Mouse (Mus musculus) heart, embryonic 15.5 days (tissue): Measurements from ENCODE around the gene Gm10408. TPM values are rescaled to one million over a fixed set of nuclear protein-coding genes. Genes with fewer than 3 reads are reported as not detected.
"Not testable (repeated sequence)": the region's sequence is repeated elsewhere in the genome, so short reads cannot be mapped to it uniquely, and the experiment has no call there.

Source experiments
- ATAC-seq: fragments of 200-750 bp; cut with Nextera tagmentation; replicated peaks from 2 replicates; pipeline ENCODE4 v1.8.0; 2017; ENCODE audit warnings: low read depth, moderate TSS enrichment; ENCODE audit not compliant: insufficient number of reproducible peaks, insufficient read depth, low FRiP score
- H3K27ac ChIP-seq: fragments of 300-500 bp; sonication (generic); 2 replicates; pipeline ENCODE4 v1.5.1; 2015; ENCODE audit warnings: mild to moderate bottlenecking, inconsistent platforms
- H3K27me3 ChIP-seq: fragments of 300-500 bp; sonication (generic); 2 replicates; pipeline ENCODE4 v1.6.1; 2015; ENCODE audit warnings: inconsistent platforms
- H3K36me3 ChIP-seq: fragments of 300-500 bp; sonication (generic); 2 replicates; pipeline ENCODE4 v1.6.1; 2015; ENCODE audit warnings: mild to moderate bottlenecking, inconsistent platforms
- H3K4me1 ChIP-seq: fragments of 300-500 bp; sonication (generic); replicated peaks from 2 replicates; pipeline ENCODE4 v1.6.1; 2015; ENCODE audit warnings: inconsistent platforms
- H3K4me2 ChIP-seq: fragments of 300-500 bp; sonication (generic); 2 replicates; pipeline ENCODE4 v1.6.1; 2015; ENCODE audit warnings: inconsistent platforms, mild to moderate bottlenecking, moderate library complexity
- H3K4me3 ChIP-seq: fragments of 300-500 bp; sonication (generic); 2 replicates; pipeline ENCODE4 v1.5.1; 2015; ENCODE audit warnings: mild to moderate bottlenecking, inconsistent platforms
- H3K9ac ChIP-seq: fragments of 300-500 bp; sonication (generic); 2 replicates; pipeline ENCODE4 v1.6.1; 2015; ENCODE audit warnings: mild to moderate bottlenecking, inconsistent platforms
- H3K9me3 ChIP-seq: fragments of 300-500 bp; sonication (generic); replicated peaks from 2 replicates; pipeline ENCODE4 v1.6.1; 2016; ENCODE audit warnings: inconsistent platforms
- WGBS: fragments of 180-500 bp; shearing (Covaris S2); methylation state at CpG from one replicate; pipeline ENCODE4 v1.1.7; 2015; ENCODE audit warnings: mixed read lengths; 5-methylcytosine and 5-hydroxymethylcytosine counted together
- polyA plus RNA-seq: library from polyadenylated mRNA; unstranded; fragments of >200 nt; fragmentation: Nextera tagmentation; extraction: Ambion mirVana; gene quantifications from 2 replicates; pipeline ENCODE4 v1.2.1, GENCODE M21; 2015

Gm10408 gene
- polyA plus RNA-seq, result not detected in 2 replicates

GRCm38 (mm10) chr14:3449079-3449478, at the start of gene Gm10408:
TSS of gene Gm10408 (plus strand) at chr14:3449379.
- not testable (repeated sequence) for H3K4me2 ChIP-seq, H3K36me3 ChIP-seq, H3K27ac ChIP-seq, H3K27me3 ChIP-seq, ATAC-seq, H3K4me1 ChIP-seq, H3K9ac ChIP-seq, H3K4me3 ChIP-seq, H3K9me3 ChIP-seq
- WGBS, result no CpG with 5 or more reads among the region's 3 CpGs

DNA sequence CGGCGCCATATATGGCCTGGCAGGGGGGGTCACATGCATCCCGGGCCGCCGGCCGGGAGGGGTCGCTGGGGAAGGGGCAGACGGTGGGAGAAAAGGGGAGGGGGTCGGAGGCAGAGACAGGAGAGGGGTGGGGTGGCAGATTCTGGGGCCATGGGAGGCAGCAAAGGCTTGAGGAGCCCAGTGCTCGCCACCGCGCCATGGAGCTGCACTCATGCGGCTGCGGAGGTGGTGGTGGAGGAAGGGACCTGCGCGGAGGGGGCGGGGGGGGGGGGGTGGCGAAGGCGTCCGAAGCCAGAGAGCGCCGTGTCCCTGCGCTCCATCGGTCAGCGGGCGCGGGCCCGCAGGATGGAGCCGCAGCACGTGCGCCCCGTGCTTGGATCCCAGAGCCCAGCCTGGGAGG, 36.9 kb upstream of the Gm10408 start, which contains the start of gene Gm10409:
Gene Gm10409, plus strand, starts transcription at position 301 of the 400 bp plus-strand sequence.
- ATAC-seq, H3K27ac ChIP-seq, H3K9ac ChIP-seq, H3K9me3 ChIP-seq, H3K4me2 ChIP-seq, H3K36me3 ChIP-seq, H3K4me3 ChIP-seq, H3K27me3 ChIP-seq, H3K4me1 ChIP-seq: not testable (repeated sequence)
- WGBS, result no CpG with 5 or more reads among the region's 32 CpGs

DNA sequence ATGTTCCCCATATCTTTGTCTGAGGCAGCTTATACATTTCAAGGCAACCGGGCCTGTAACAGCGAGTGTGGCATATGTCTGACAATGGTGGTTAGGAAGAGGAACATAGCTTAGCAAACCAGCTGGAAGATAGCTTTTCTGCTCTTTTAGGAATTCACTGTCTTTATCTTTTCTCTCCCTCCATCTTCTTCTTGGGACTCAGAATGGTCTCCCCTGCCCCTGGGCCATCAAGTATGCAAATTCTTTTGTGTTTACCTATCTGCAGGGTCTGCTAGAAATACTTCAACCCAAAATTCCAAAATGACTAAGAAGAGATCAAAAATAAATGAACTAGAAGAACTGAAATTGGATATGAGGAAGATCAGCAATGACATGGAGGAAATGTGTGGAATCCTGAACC, 21.4 kb upstream of the Gm10408 start, which contains the start of gene Gm3005:
Gene Gm3005, plus strand, starts transcription at position 301 of the 400 bp plus-strand sequence.
- H3K4me2 ChIP-seq, H3K4me1 ChIP-seq, H3K27me3 ChIP-seq, H3K36me3 ChIP-seq, ATAC-seq, H3K27ac ChIP-seq, H3K9me3 ChIP-seq, H3K9ac ChIP-seq, H3K4me3 ChIP-seq: not testable (repeated sequence)
- no CpG with 5 or more reads among the region's 2 CpGs for WGBS

Other genes with a start within 250 kb of the Gm10408 start
- gene D830030K20Rik, start 240.9 kb upstream of the Gm10408 start, polyA plus RNA-seq, result 25.3 and 26.7 TPM in 2 replicates
- not detected in 2 replicates for gene Gm2956, start 116.8 kb upstream of the Gm10408 start, polyA plus RNA-seq
- not detected in 2 replicates for gene Gm10413, start 54.3 kb upstream of the Gm10408 start, polyA plus RNA-seq
- 5.9 and 6.1 TPM in 2 replicates for gene Gm10409, start 36.8 kb upstream of the Gm10408 start, polyA plus RNA-seq
- gene Gm3005, start 21.3 kb upstream of the Gm10408 start, polyA plus RNA-seq, result 10.4 and 10.5 TPM in 2 replicates
- gene Gm3012, start 185.1 kb downstream of the Gm10408 start, polyA plus RNA-seq, result not detected in 2 replicates
- 5.9 and 6.1 TPM in 2 replicates for gene Gm3020, start 202.7 kb downstream of the Gm10408 start, polyA plus RNA-seq
- gene Gm3043, start 239.4 kb downstream of the Gm10408 start, polyA plus RNA-seq, result not detected in 2 replicates